Mouse (Mus musculus) limb, embryonic 12.5 days (tissue): ENCODE results near the gene Ctnna2. TPM values are rescaled to one million over a fixed set of nuclear protein-coding genes. Genes with fewer than 3 reads are reported as not detected.

Source experiments
- ATAC-seq: fragments of 200-750 bp; cut with Nextera tagmentation; 2 replicates; pipeline ENCODE4 v1.8.0; 2017; ENCODE audit warnings: low read depth, moderate TSS enrichment; ENCODE audit not compliant: insufficient number of reproducible peaks, insufficient read depth, low FRiP score, low TSS enrichment
- H3K27ac ChIP-seq: fragments of 300-500 bp; sonication (generic); 2 replicates; pipeline ENCODE4 v1.5.1; 2016; ENCODE audit warnings: mild to moderate bottlenecking, moderate library complexity
- H3K27me3 ChIP-seq: fragments of 300-500 bp; sonication (generic); 2 replicates; pipeline ENCODE4 v1.6.1; 2016; ENCODE audit warnings: mild to moderate bottlenecking, moderate library complexity
- H3K36me3 ChIP-seq: fragments of 300-500 bp; sonication (generic); 2 replicates; pipeline ENCODE4 v1.6.1; 2016; ENCODE audit warnings: mild to moderate bottlenecking, moderate library complexity
- H3K4me1 ChIP-seq: fragments of 300-500 bp; sonication (generic); replicated peaks from 2 replicates; pipeline ENCODE4 v1.6.1; 2016
- H3K4me2 ChIP-seq: fragments of 300-500 bp; sonication (generic); 2 replicates; pipeline ENCODE4 v1.6.1; 2016; ENCODE audit warnings: mild to moderate bottlenecking, moderate library complexity
- H3K4me3 ChIP-seq: fragments of 300-500 bp; sonication (generic); replicated peaks from 2 replicates; pipeline ENCODE4 v1.5.1; 2016; ENCODE audit warnings: mild to moderate bottlenecking
- H3K9ac ChIP-seq: fragments of 300-500 bp; sonication (generic); replicated peaks from 2 replicates; pipeline ENCODE4 v1.6.1; 2016; ENCODE audit warnings: mild to moderate bottlenecking, moderate library complexity
- H3K9me3 ChIP-seq: fragments of 300-500 bp; sonication (generic); 2 replicates; pipeline ENCODE4 v1.6.1; 2016; ENCODE audit warnings: mild to moderate bottlenecking, moderate library complexity
- WGBS: fragments of 180-500 bp; shearing (Covaris S2); methylation state at CpG from one replicate; pipeline ENCODE4 v1.1.7; 2016; 5-methylcytosine and 5-hydroxymethylcytosine counted together
- polyA plus RNA-seq: library from polyadenylated mRNA; unstranded; fragments of >200 nt; fragmentation: Nextera tagmentation; extraction: Ambion mirVana; gene quantifications from 2 replicates; pipeline ENCODE4 v1.2.1, GENCODE M21; 2016

Ctnna2 gene
- polyA plus RNA-seq, 1 experiment from 2014 or later: 2.6 TPM

DNA sequence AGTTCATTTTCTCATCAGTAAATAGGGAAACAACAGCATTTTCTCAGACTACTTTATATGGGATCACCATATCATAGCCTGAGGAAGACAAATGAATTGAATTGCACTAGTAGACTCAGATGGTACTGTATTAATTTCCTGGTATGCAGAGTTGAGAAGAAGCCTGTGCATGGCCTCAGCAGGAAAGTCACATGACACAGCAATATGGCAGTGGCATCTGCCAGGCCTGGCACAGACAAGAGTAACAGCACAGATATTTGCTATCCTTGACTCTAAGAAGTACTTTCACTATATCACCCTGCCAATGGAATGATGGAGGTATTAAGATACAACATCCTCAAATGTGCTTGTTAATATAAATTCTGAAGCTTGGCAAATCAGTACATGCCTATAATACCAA lies 553.8 kb downstream of the Ctnna2 start:
- Histone ChIP-seq H3K27ac (no peak overlapping the region), H3K27me3 (no peaks in the 10 kb centered on the region), H3K36me3 (no peaks in the 10 kb centered on the region), H3K4me2 (no peak overlapping the region), H3K4me3 (no peak overlapping the region), H3K9ac (no peak overlapping the region), H3K4me1 (no peaks in the 10 kb centered on the region), H3K9me3 (no peaks in the 10 kb centered on the region)
- no peak for ATAC-seq

GRCm38 (mm10) chr6:77424826-77425225 lies 554.7 kb downstream of the Ctnna2 start:
- Histone ChIP-seq H3K27ac (no peak overlapping the region), H3K4me1 (no peaks in the 10 kb centered on the region), H3K9ac (no peak overlapping the region), H3K9me3 (no peaks in the 10 kb centered on the region), H3K4me2 (no peak overlapping the region), H3K4me3 (no peak overlapping the region), H3K27me3 (no peaks in the 10 kb centered on the region), H3K36me3 (no peaks in the 10 kb centered on the region)
- ATAC-seq: no peak
- whole genome bisulfite sequencing: 81% methylated on average over 4 of the region's 4 CpGs

DNA sequence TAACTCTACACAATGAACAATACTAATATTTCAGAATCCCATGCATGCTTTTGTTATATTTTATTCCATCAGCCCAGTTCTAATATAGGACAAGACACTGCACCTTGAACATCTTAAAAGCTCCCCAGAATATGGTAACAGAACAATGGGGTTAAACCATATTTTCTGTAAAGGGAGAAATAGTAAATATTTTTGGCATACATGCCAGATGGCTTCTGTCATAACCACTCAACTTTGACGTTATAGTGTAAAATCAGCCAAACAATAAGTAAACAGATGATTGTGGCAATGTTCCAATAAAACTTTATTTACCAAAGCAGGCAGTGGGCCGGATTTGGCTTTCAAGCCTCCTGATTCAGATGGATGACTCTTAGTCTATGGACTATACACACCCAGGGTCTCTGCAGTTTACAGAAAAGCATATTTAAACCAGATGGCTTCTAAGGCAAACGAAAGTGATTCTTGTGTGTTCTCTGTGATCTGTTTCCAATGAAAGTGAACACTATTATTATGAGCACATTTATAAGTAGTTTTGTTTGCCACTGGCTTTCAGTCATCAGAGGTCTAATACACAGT lies 557.8 kb downstream of the Ctnna2 start:
- Histone ChIP-seq H3K4me1 (no peaks in the 10 kb centered on the region), H3K27ac (no peak overlapping the region), H3K4me3 (no peak overlapping the region), H3K27me3 (no peaks in the 10 kb centered on the region), H3K9ac (no peak overlapping the region), H3K36me3 (no peaks in the 10 kb centered on the region), H3K4me2 (no peak overlapping the region), H3K9me3 (no peaks in the 10 kb centered on the region)
- WGBS: 61% methylated on average over 3 of the region's 3 CpGs
- no peak for ATAC-seq

- H3K27me3 ChIP-seq: no peaks in the 10 kb centered on the region
- no peak for ATAC-seq
- 85% methylated on average over 1 of the region's 1 CpGs for WGBS
- H3K4me3 ChIP-seq: no peak overlapping the region
- no peaks in the 10 kb centered on the region for H3K4me1 ChIP-seq
- H3K9me3 ChIP-seq: no peaks in the 10 kb centered on the region
- H3K27ac ChIP-seq: no peak overlapping the region
- no peaks in the 10 kb centered on the region for H3K36me3 ChIP-seq
- H3K9ac ChIP-seq: no peak overlapping the region
- H3K4me2 ChIP-seq: no peak overlapping the region
These were observed 562.5 kb downstream of the Ctnna2 start for GRCm38 (mm10) chr6:77416999-77417398.

DNA sequence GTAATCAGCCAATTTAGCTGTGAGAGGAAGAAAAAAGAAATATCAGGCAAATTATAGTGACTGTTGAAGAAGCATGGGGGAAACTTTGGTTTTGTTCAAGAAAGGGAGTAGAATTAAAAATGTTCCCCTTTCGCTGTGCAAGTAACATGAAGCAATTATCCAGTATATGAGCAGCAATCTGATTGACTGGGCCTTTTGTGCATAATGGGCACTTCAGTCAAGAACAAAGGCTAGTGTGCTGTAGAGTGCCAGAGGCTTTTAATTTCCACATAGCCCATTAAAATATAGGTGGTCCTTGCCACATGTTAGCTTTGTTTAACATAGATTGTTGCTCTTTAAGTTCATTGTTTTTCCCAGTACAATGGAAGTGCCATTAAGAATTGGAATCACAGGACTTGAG lies 566.0 kb downstream of the Ctnna2 start:
- no peaks in the 10 kb centered on the region for H3K27me3 ChIP-seq
- 58% methylated on average over 1 of the region's 1 CpGs for WGBS
- H3K27ac ChIP-seq: no peak overlapping the region
- no peaks in the 10 kb centered on the region for H3K36me3 ChIP-seq
- no peak for ATAC-seq
- H3K4me2 ChIP-seq: no peak overlapping the region
- H3K4me3 ChIP-seq: no peak overlapping the region
- H3K9ac ChIP-seq: no peak overlapping the region
- H3K4me1 ChIP-seq: no peaks in the 10 kb centered on the region
- H3K9me3 ChIP-seq: no peaks in the 10 kb centered on the region

DNA sequence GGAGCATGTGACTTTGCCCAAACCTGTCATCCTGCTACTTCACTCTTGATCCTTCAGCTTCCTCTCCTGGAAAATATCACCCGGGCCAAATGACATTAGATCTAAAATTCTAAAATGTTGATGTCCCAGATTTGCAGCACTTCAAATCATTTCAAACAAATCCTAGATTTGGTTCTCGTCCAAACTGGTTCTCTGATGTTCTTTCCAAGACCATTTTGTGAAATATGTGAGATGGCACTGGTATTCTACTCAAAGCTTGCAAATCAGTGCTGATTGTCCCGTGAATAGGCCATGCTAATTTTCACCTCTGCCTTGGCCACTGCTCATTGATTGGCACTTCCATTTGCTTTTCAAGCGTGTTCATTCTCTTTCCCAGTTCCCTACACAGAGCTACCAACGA lies 571.0 kb downstream of the Ctnna2 start:
- Histone ChIP-seq H3K36me3 (no peaks in the 10 kb centered on the region), H3K4me2 (no peak overlapping the region), H3K4me1 (no peaks in the 10 kb centered on the region), H3K27me3 (no peaks in the 10 kb centered on the region), H3K9ac (no peak overlapping the region), H3K9me3 (no peaks in the 10 kb centered on the region), H3K4me3 (no peak overlapping the region), H3K27ac (no peak overlapping the region)
- no peak for ATAC-seq
- 79% methylated on average over 5 of the region's 5 CpGs for whole genome bisulfite sequencing

- H3K36me3 ChIP-seq: no peaks in the 10 kb centered on the region
- H3K4me2 ChIP-seq: no peak overlapping the region
- H3K4me1 ChIP-seq: no peaks in the 10 kb centered on the region
- H3K27ac ChIP-seq: no peak overlapping the region
- no peaks in the 10 kb centered on the region for H3K9me3 ChIP-seq
- 89% methylated on average over 6 of the region's 6 CpGs for WGBS
- H3K27me3 ChIP-seq: no peaks in the 10 kb centered on the region
- no peak overlapping the region for H3K9ac ChIP-seq
- H3K4me3 ChIP-seq: no peak overlapping the region
- no peak for ATAC-seq
These were observed 578.7 kb downstream of the Ctnna2 start for GRCm38 (mm10) chr6:77400751-77401150.

DNA sequence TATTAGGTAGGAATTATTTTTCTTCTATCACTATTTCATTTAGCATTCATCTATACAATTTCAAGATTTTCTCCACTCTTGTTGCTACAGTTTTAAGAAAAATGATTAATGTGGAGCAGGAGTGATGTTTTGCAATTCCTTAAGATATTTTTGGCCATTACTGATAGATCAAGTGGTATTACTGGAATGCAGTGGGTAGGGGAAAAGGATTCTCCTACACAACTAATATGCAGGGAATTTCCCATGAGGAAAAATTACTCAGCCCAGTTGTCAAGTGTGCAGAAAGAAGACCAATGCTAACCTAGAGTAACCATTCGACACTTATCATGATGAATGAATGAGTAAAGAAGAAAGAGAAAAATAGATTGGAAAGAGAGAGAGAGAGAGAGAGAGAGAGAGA lies 587.8 kb downstream of the Ctnna2 start:
- Histone ChIP-seq H3K27me3 (no peaks in the 10 kb centered on the region), H3K4me3 (no peak overlapping the region), H3K27ac (no peak overlapping the region), H3K4me2 (no peak overlapping the region), H3K36me3 (no peaks in the 10 kb centered on the region), H3K9ac (no peak overlapping the region), H3K4me1 (no peaks in the 10 kb centered on the region), H3K9me3 (no peaks in the 10 kb centered on the region)
- 79% methylated on average over 1 of the region's 1 CpGs for WGBS
- no peak for ATAC-seq

DNA sequence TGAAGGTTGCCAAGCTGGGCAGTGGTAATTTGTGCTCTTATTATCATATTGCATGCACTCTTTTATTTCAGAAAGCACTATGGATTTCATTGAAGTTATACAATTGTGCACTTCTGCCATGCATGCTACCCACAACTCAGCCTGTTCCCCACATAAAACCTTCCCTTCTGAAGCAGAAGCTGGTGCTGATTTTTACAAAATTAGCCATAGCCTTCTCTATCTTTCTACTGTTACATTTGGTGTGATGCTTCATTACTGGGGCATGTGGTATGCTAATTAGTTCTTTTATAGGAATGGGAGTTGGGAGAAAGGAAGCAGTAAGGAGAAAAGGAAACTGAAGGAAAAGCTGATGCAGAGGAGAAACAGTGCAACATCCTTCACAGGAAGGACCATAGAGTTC lies 598.2 kb downstream of the Ctnna2 start:
- no peaks in the 10 kb centered on the region for H3K4me1 ChIP-seq
- no peaks in the 10 kb centered on the region for H3K36me3 ChIP-seq
- no peak overlapping the region for H3K9ac ChIP-seq
- ATAC-seq: no peak
- no peak overlapping the region for H3K27ac ChIP-seq
- H3K4me3 ChIP-seq: no peak overlapping the region
- H3K27me3 ChIP-seq: no peaks in the 10 kb centered on the region
- no peak overlapping the region for H3K4me2 ChIP-seq
- H3K9me3 ChIP-seq: no peaks in the 10 kb centered on the region

GRCm38 (mm10) chr6:77373132-77373531 lies 606.4 kb downstream of the Ctnna2 start:
- H3K4me3 ChIP-seq: no peak overlapping the region
- no peaks in the 10 kb centered on the region for H3K9me3 ChIP-seq
- 69% methylated on average over 5 of the region's 5 CpGs for WGBS
- no peaks in the 10 kb centered on the region for H3K27me3 ChIP-seq
- no peak for ATAC-seq
- no peak overlapping the region for H3K4me2 ChIP-seq
- H3K27ac ChIP-seq: no peak overlapping the region
- no peaks in the 10 kb centered on the region for H3K4me1 ChIP-seq
- H3K36me3 ChIP-seq: no peaks in the 10 kb centered on the region
- no peak overlapping the region for H3K9ac ChIP-seq

- no peak for ATAC-seq
- Histone ChIP-seq H3K27me3 (no peaks in the 10 kb centered on the region), H3K4me3 (no peak overlapping the region), H3K9me3 (no peaks in the 10 kb centered on the region), H3K27ac (no peak overlapping the region), H3K4me1 (no peaks in the 10 kb centered on the region), H3K36me3 (no peaks in the 10 kb centered on the region), H3K4me2 (no peak overlapping the region), H3K9ac (no peak overlapping the region)
- WGBS: 96% methylated on average over 2 of the region's 2 CpGs
These were observed 608.4 kb downstream of the Ctnna2 start for GRCm38 (mm10) chr6:77371147-77371546.

DNA sequence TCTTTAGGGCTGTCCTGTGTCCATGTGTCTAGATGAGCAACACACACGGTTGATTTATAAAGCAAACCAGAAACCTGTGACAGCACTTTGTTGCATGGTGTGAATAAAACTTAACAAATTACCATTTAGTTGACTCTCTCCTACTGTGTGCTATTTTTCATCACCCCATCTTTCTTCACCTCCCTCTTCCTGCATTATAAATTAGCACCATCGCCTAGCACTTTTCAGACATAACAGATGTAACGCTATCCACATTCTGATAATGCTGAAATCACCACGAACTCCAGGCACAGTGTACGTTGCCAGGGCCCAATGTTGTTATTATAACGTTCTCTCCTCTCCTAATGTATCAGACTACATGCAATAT lies 621.0 kb downstream of the Ctnna2 start:
- Histone ChIP-seq H3K36me3 (no peaks in the 10 kb centered on the region), H3K27ac (no peak overlapping the region), H3K4me1 (no peaks in the 10 kb centered on the region), H3K4me3 (no peak overlapping the region), H3K27me3 (no peaks in the 10 kb centered on the region), H3K4me2 (no peak overlapping the region), H3K9ac (no peak overlapping the region), H3K9me3 (no peaks in the 10 kb centered on the region)
- WGBS: 80% methylated on average over 6 of the region's 6 CpGs
- ATAC-seq: no peak
